Mouse (Mus musculus): Measurements from ENCODE around the gene Maco1. TPM values are rescaled to one million over a fixed set of nuclear protein-coding genes. Genes with fewer than 3 reads are reported as not detected.
A peak's percentile ranks its signal among the peaks of the same experiment; 100 is the strongest.

Maco1 gene
- polyA plus RNA-seq, 1 experiment from 2014 or later: 35.0 TPM

DNA sequence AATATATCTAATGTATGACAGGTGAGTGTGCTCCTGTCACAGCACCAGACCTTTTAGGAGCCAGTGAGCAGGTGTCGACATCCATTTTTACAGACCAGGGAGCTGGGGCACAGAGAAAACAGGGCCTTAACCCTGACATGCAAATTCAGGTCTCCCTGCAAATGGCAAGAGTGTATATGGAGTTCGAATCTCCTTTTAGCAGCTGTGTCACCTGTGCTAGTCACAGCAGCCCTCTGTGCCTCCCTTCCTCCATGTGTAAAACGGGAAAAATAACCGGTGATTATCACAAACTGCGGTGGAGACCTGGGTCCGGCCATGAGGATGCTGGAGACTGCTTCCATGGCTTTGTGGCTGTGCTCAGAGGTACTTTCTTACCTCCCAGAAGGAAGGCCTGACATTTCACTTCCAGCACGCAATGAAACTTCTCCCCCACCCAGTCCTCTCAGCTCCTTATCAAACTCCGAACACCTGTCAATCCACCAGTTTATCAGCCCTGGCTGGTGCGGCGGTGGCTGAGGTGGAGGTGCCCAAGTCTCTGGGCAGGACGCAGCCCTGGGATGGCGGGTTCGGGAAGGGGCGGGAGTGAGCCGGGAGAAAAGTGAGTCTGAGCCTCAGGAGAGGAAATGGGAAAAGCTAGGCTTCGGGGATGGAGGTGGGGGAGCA lies 16.1 kb upstream of the Maco1 start:
- Histone ChIP-seq H3K4me3 (peak overlapping the region; percentile 21), H3K4me1 (peaks cover 17% of the 10 kb centered on the region), H3K27me3 (ENCODE audit: poor library complexity, severe bottlenecking) (peaks cover 41% of the 10 kb centered on the region), H3K9me3 (no peaks in the 10 kb centered on the region), H3K27ac (peak overlapping the region; percentile 32), H3K36me3 (replicated peaks) (no peaks in the 10 kb centered on the region)
- DNase-seq (ENCODE audit: extremely low spot score, low spot score): no peak
- WGBS: 13% methylated on average over 16 of the region's 16 CpGs

DNA sequence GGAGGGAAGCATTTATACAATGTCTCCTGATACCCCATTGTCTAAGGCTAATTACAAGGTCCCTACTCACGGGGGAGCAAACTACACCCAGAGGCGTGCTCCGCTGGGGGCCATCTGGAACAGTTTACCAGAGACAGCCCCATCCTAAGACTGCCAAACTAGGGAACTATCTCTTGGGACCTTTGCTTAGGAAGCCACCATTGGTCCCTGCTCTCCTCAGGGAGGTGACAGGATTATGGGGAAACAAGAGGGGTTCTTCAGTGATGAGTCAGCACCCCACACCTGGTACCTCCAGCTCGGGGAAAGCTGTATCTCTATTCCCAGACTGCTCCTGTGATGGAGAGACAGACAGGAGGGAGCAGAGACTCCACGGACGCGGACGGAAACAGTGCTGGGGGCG lies 15.3 kb upstream of the Maco1 start:
- peaks cover 41% of the 10 kb centered on the region for H3K27me3 ChIP-seq (ENCODE audit: poor library complexity, severe bottlenecking)
- peaks cover 17% of the 10 kb centered on the region for H3K4me1 ChIP-seq
- no peak for DNase-seq (ENCODE audit: extremely low spot score, low spot score)
- no peaks in the 10 kb centered on the region for H3K9me3 ChIP-seq
- no peaks in the 10 kb centered on the region for H3K36me3 ChIP-seq (replicated peaks)
- H3K27ac ChIP-seq: peak overlapping the region; percentile 32; the same call in 1 of the 2 replicates
- WGBS: 22% methylated on average over 9 of the region's 9 CpGs
- no peak overlapping the region for H3K4me3 ChIP-seq

DNA sequence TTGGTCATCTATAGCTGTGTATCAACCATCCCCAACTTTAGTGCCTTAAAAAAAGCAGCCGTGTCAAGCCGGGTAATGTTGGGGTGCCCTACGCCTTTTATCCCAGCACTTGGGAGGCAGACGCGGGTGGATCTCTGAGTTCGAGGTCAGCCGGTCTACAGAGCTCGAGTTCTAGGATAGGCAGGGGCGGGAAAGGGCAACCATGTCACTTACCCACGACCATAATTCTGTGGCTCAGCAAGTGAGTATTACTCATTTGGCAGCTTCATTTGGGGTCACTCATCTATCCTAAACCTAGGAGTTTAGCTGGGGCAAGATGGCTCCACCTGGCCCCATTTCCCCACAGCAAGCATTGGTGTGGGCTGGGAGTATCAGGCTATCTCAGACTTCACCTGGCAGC lies 14.9 kb upstream of the Maco1 start:
- H3K27ac ChIP-seq: no peak overlapping the region
- H3K36me3 ChIP-seq (replicated peaks): no peaks in the 10 kb centered on the region
- WGBS: 92% methylated on average over 10 of the region's 10 CpGs
- peaks cover 41% of the 10 kb centered on the region for H3K27me3 ChIP-seq (ENCODE audit: poor library complexity, severe bottlenecking)
- DNase-seq (ENCODE audit: extremely low spot score, low spot score): no peak
- H3K4me1 ChIP-seq: peaks cover 17% of the 10 kb centered on the region
- H3K4me3 ChIP-seq: no peak overlapping the region
- no peaks in the 10 kb centered on the region for H3K9me3 ChIP-seq

DNA sequence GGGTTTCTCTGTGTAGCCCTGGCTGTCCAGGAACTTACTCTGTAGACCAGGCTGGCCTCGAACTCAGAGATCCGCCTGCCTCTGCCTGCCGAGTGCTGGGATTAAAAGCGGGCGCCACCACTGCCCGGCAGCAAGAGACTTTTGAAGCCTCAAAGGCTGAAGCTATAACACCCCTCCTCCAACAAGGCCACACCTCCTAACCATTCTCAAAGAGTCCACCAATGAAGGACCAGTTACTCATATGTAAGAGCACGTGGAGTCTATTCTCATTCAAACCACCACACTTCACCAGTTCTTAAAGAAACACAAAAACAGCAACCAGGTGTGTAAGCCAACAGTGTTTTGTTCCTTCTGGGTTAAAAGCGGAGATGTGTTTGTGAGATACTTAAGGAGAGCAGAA lies 14.5 kb upstream of the Maco1 start:
- peaks cover 17% of the 10 kb centered on the region for H3K4me1 ChIP-seq
- no peak overlapping the region for H3K27ac ChIP-seq
- H3K27me3 ChIP-seq (ENCODE audit: poor library complexity, severe bottlenecking): peaks cover 41% of the 10 kb centered on the region
- 87% methylated on average over 8 of the region's 8 CpGs for WGBS
- no peak overlapping the region for H3K4me3 ChIP-seq
- no peaks in the 10 kb centered on the region for H3K36me3 ChIP-seq (replicated peaks)
- no peak for DNase-seq (ENCODE audit: extremely low spot score, low spot score)
- H3K9me3 ChIP-seq: no peaks in the 10 kb centered on the region

DNA sequence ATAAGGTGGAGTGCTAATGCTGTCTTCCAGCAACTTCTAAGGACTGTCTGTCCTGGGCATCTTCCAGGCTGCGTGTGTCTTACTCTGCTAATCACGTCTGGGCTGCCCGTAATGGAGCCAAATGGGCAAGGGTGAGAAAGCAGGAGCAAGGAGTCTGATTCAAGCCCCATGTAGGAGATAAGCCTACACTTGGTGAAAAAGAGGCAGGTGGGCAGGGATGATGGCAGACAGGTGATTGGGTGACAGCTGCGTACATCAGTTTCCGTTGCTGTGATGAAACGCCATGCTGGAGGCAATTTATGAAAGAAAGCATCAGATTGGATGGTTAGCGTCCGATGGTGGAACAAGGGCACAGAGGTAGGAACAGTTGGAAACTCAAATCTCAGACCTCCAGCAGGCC lies 14.1 kb upstream of the Maco1 start:
- no peak overlapping the region for H3K27ac ChIP-seq
- H3K4me3 ChIP-seq: no peak overlapping the region
- H3K4me1 ChIP-seq: peaks cover 17% of the 10 kb centered on the region
- H3K27me3 ChIP-seq (ENCODE audit: poor library complexity, severe bottlenecking): peaks cover 41% of the 10 kb centered on the region
- no peaks in the 10 kb centered on the region for H3K36me3 ChIP-seq (replicated peaks)
- no peaks in the 10 kb centered on the region for H3K9me3 ChIP-seq
- no peak for DNase-seq (ENCODE audit: extremely low spot score, low spot score)
- WGBS: 94% methylated on average over 8 of the region's 8 CpGs

DNA sequence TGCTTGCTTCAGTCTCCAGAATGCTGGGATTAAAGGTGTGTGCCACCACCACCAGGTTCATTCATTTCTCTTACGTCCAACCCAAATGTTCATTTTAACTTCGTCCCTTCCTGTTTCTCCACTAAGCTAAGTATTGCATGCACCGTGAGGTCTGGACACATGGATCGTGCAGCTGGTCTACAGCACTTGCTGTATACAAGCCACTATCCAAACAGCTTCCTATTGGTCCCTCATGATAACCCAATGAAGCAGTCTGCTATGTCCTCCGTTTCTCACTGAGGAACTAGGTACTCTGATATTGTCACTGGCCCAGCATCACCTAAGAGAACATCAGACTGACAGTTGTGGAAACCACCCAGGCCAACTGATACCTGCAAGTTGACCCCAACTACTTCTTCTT lies 12.6 kb upstream of the Maco1 start:
- 91% methylated on average over 5 of the region's 5 CpGs for WGBS

DNA sequence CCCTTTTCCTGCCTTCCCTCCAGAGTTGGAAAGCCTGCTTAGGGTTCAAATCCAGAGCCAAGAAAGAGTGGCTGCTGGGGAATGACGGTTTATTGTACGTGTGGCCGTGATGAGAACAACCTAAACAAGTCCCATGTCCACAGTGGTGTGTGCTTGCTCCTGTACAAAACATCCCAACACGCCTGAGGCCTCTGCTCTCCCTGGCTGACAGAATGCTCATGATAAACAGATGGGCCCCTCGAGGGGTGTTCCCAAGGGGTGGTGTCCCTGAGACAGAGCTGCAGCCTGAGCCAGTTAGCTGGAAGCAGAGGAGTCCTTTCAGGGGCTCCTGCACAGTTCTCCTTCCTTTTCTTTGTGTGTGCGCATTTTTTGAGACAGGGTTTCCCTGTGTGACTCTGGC lies 12.2 kb upstream of the Maco1 start:
- WGBS: 77% methylated on average over 6 of the region's 6 CpGs
- Histone ChIP-seq H3K4me3 (peak overlapping the region; percentile 15; the same call in 1 of the 2 replicates), H3K36me3 (replicated peaks) (no peaks in the 10 kb centered on the region), H3K27me3 (ENCODE audit: poor library complexity, severe bottlenecking) (peaks cover 33% of the 10 kb centered on the region), H3K27ac (peak overlapping the region; percentile 51), H3K9me3 (no peaks in the 10 kb centered on the region), H3K4me1 (peaks cover 17% of the 10 kb centered on the region)
- DNase-seq (ENCODE audit: extremely low spot score, low spot score): no peak

More for the DNA sequence above, 12.6 kb upstream of the Maco1 start:
- Histone ChIP-seq H3K9me3 (no peaks in the 10 kb centered on the region), H3K4me3 (peak overlapping the region; percentile 15; the same call in 1 of the 2 replicates), H3K4me1 (peaks cover 17% of the 10 kb centered on the region), H3K27me3 (ENCODE audit: poor library complexity, severe bottlenecking) (peaks cover 37% of the 10 kb centered on the region), H3K36me3 (replicated peaks) (no peaks in the 10 kb centered on the region), H3K27ac (peak overlapping the region; percentile 51; the same call in 1 of the 2 replicates)
- no peak for DNase-seq (ENCODE audit: extremely low spot score, low spot score)

DNA sequence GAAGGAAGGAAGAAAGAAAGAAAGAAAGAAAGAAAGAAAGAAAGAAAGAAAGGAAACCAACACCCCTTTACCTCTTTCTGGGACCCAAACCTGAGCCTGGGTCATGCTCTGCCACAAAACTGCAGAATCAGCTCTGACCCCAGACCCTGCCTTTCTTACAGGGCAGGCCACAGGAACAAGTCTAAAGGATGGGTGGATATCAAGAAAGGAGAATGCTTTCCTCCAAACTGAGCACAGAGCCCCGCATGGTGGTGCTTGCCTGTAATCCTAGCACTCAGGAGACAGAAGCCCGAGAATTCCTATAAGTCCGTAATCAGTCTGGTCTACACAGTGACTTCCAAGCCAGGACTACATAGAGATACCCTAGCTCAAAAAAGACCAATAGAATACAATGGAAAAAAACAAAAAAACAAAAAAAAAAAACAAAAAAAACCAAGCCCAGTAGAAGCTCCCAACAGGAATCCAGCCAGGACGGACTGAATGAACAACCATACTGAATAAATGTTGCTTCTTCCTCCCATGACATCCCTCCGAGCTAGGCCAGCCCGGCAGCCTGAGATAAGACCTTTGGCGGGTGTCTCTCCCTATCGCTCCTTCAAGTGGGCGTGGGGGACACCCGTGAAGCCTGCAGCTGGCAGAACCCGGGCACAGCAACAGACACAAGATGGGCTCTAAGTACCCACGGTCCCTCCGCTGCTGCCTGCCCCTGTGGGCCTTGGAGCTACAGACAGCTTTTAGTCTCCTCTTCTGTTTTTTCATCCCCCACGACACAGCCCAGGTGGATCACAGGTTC lies 11.0 kb upstream of the Maco1 start, which contains the start of gene Rhd:
Gene Rhd (plus strand): TSS at position 600 of the 793 bp plus-strand sequence.
- 71% methylated on average over 14 of the region's 14 CpGs for WGBS
- Histone ChIP-seq H3K9me3 (no peaks in the 10 kb centered on the region), H3K4me3 (peak within 1 kb of the TSS; percentile 24; the same call in 1 of the 2 replicates), H3K27ac (peak within 1 kb of the TSS; percentile 51), H3K27me3 (ENCODE audit: poor library complexity, severe bottlenecking) (peaks cover 21% of the 10 kb centered on the region), H3K4me1 (peaks cover 6% of the 10 kb centered on the region), H3K36me3 (replicated peaks) (no peaks in the 10 kb centered on the region)
- no peak for DNase-seq (ENCODE audit: extremely low spot score, low spot score)

DNA sequence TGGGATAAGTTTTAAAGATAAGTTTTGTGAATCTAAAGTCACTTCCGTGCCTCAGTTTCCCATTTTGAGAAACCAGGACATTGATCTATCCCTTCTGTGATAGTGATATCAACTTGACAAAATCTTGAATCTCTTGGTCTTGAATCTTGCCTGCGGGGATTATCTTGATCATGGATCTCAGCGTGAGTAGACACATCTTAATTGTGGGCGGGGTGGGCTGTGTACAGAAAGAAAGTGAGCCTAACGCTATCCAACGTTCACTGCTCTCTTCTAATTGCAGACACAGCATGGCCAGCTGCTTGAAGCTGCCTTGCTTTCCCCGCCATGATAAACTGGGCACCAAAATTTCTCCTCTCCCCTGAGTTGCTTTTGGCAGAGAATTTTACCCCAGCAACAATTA lies 9.9 kb upstream of the Maco1 start:
- 85% methylated on average over 7 of the region's 7 CpGs for WGBS
- H3K27ac ChIP-seq: no peak overlapping the region
- H3K4me1 ChIP-seq: no peaks in the 10 kb centered on the region
- no peaks in the 10 kb centered on the region for H3K36me3 ChIP-seq (replicated peaks)
- DNase-seq (ENCODE audit: extremely low spot score, low spot score): no peak
- peaks cover 9% of the 10 kb centered on the region for H3K27me3 ChIP-seq (ENCODE audit: poor library complexity, severe bottlenecking)
- no peak overlapping the region for H3K4me3 ChIP-seq
- no peaks in the 10 kb centered on the region for H3K9me3 ChIP-seq

DNA sequence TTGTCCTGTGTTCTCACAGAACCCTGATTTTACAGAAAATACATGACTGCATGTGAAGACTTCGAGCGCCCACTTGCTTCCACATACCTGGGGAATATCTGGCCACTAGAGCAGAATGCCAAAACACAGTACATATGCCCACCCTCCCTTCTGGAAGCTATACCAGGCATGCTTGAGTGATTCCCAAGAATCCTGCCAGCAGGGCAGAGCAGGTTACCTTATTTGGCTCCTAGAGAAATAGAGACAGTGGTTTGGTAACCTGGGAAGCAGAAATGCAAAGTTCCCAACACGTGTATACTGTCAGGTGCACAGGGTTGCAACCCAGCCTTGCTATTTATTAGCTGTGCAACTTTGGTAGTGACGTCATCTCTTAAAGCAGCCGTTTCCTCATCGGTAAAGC lies 8.7 kb upstream of the Maco1 start:
- peaks cover 4% of the 10 kb centered on the region for H3K27me3 ChIP-seq (ENCODE audit: poor library complexity, severe bottlenecking)
- no peaks in the 10 kb centered on the region for H3K9me3 ChIP-seq
- no peaks in the 10 kb centered on the region for H3K36me3 ChIP-seq (replicated peaks)
- no peak for DNase-seq (ENCODE audit: extremely low spot score, low spot score)
- H3K27ac ChIP-seq: no peak overlapping the region
- H3K4me1 ChIP-seq: 0 out of 2 replicates have a peak, but pooled peaks cover under 1% of the 10 kb centered on the region
- 87% methylated on average over 6 of the region's 6 CpGs for WGBS
- no peak overlapping the region for H3K4me3 ChIP-seq

DNA sequence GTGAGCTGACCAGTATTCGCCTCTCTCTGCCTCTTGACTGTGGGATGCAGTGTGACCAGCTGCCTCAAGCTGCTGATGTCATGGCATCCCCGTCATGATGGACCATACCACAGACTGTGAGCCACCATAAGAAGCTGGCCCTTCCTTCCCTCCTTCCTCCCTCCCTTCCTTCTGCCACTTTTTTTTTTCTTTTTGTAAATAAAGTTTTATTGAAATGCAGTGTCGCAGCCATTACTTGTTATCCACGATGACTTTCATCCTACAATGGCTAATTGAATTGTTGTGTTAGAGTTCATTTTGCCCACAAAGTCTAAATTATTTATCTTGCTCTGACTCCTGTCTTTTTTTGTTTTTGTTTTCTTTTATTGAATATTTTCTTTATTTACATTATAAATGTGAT lies 5.3 kb upstream of the Maco1 start:
- Histone ChIP-seq H3K4me3 (no peak overlapping the region), H3K27me3 (ENCODE audit: poor library complexity, severe bottlenecking) (peaks cover 29% of the 10 kb centered on the region), H3K4me1 (peaks cover 26% of the 10 kb centered on the region), H3K36me3 (replicated peaks) (no peaks in the 10 kb centered on the region), H3K27ac (no peak overlapping the region), H3K9me3 (no peaks in the 10 kb centered on the region)
- 86% methylated on average over 4 of the region's 4 CpGs for WGBS
- DNase-seq (ENCODE audit: extremely low spot score, low spot score): no peak

DNA sequence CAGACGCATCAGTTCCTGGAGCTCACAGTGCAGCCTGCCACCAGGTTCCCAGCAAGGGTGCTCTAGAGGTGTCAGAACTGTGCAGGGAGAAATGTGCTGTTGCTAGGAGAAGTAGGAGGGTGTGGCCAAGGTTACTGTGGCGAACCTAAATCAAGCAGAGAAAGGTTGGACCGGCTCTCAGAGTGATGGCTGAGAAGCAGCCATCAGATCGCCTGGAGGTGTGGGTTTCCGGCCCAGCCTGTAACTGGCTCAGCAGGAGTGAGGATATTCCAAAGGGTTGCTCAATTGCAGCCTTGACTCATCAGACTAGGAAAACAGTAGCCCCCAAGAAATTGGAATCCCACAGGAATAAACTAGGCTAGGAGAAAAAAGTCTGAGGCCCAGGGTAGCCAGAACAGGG lies 3.4 kb upstream of the Maco1 start:
- 27% methylated on average over 5 of the region's 5 CpGs for WGBS
- Histone ChIP-seq H3K27me3 (ENCODE audit: poor library complexity, severe bottlenecking) (peaks cover 29% of the 10 kb centered on the region), H3K27ac (no peak overlapping the region; the same call in 1 of the 2 replicates), H3K4me1 (peaks cover 36% of the 10 kb centered on the region), H3K4me3 (no peak overlapping the region), H3K9me3 (no peaks in the 10 kb centered on the region), H3K36me3 (replicated peaks) (no peaks in the 10 kb centered on the region)
- DNase-seq (ENCODE audit: extremely low spot score, low spot score): no peak

DNA sequence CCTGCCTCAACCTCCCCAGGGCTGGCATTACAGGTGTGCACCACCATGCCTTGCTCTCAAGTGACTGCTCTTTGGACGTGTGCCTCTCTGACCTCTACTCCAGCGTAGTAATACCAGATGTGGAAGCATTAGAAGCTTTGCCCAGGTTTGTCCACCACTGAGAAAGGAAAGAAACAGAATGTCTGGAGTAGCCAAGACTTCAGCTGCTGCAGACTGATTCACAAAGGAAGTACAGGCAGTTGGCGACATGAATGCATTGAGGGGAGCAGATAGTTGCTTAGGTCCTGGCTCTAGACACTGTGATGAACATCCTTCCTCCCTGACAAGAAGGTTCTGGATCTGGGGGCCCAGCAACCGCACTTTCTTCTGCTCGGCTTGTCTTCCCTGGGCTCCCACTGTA lies 2.9 kb upstream of the Maco1 start:
- peaks cover 29% of the 10 kb centered on the region for H3K27me3 ChIP-seq (ENCODE audit: poor library complexity, severe bottlenecking)
- no peaks in the 10 kb centered on the region for H3K36me3 ChIP-seq (replicated peaks)
- no peak for DNase-seq (ENCODE audit: extremely low spot score, low spot score)
- H3K4me1 ChIP-seq: peaks cover 41% of the 10 kb centered on the region
- H3K9me3 ChIP-seq: no peaks in the 10 kb centered on the region
- WGBS: 57% methylated on average over 5 of the region's 5 CpGs
- H3K27ac ChIP-seq: no peak overlapping the region; the same call in 1 of the 2 replicates
- H3K4me3 ChIP-seq: no peak overlapping the region

All from forebrain, embryonic 10.5 days (tissue).